Comparison of ENCODE assay signal across 10 mouse cellular contexts in genomic region chr2:147321036-147321435, GRCm38 (mm10). TPM values are rescaled to one million over a fixed set of nuclear protein-coding genes. Genes with fewer than 3 reads are reported as not detected.
DNase-seq lines count a peak whose midpoint lies in the region; ATAC-seq and TF ChIP-seq lines count a peak whose summit lies in the region.
"Had no signal": no experiment of that assay in that cellular context is flagged by ENCODE, and none has a peak within 500 bp of the region (broad histone marks: within the 10 kb centered on the region; RNA-seq: fewer than 3 reads in every experiment).

No protein-coding gene starts in this region.

- peak; percentile 14 for DNase-seq in adrenal gland, postnatal 10 days
- no peak for DNase-seq in adrenal gland, adult 18-20 months (ENCODE audit: low spot score in 2 of 2)
- peak; percentile 7 for DNase-seq in liver
- DNase-seq in liver, embryonic 11.5 days (ENCODE audit: low spot score), result no peak
- DNase-seq in embryonic facial prominence, embryonic 11.5 days (ENCODE audit: low spot score), result peak; percentile 73
- peak; percentile 37 for DNase-seq in liver, postnatal 0 days
- no peak for DNase-seq in ovary, postnatal 10 days (ENCODE audit: low spot score)
- no peak for DNase-seq in gastrocnemius, postnatal 14 days

- H3K4me2 ChIP-seq in liver, embryonic 11.5 days, result no peak overlapping the region
- H3K4me2 ChIP-seq in embryonic facial prominence, embryonic 11.5 days (ENCODE audit: low read depth, low read length), result no peak overlapping the region
- H3K4me2 ChIP-seq in liver, postnatal 0 days (ENCODE audit: low read depth, low read length), result no peak overlapping the region

- WGBS in liver, embryonic 11.5 days, result 16% methylated on average over 9 of the region's 9 CpGs
- WGBS in embryonic facial prominence, embryonic 11.5 days, result 15% methylated on average over 9 of the region's 9 CpGs
- 10% methylated on average over 9 of the region's 9 CpGs for WGBS in liver, postnatal 0 days (ENCODE audit: insufficient replicate concordance)

- no peak overlapping the region for H3K9ac ChIP-seq in liver, embryonic 11.5 days (ENCODE audit: low read depth, low read length)
- H3K9ac ChIP-seq in embryonic facial prominence, embryonic 11.5 days (replicated peaks; ENCODE audit: low read length), result no peak overlapping the region
- no peak overlapping the region for H3K9ac ChIP-seq in liver, postnatal 0 days (replicated peaks)

- no peaks in the 10 kb centered on the region for H3K36me3 ChIP-seq in liver, embryonic 11.5 days (ENCODE audit: control insufficient read depth, insufficient read depth, low read length)
- H3K36me3 ChIP-seq in embryonic facial prominence, embryonic 11.5 days (replicated peaks; ENCODE audit: control insufficient read depth, insufficient read depth, low read depth, low read length), result no peaks in the 10 kb centered on the region
- no peaks in the 10 kb centered on the region for H3K36me3 ChIP-seq in liver, postnatal 0 days (replicated peaks; ENCODE audit: insufficient read depth, low read length)

- TF ChIP-seq EP300 in liver, postnatal 0 days (IDR thresholded peaks at IDR 0.05; ENCODE audit: low read depth), result no peak

- H3K27me3 ChIP-seq in liver, embryonic 11.5 days (replicated peaks; ENCODE audit: control insufficient read depth, insufficient read depth, low read length), result 0 out of 2 replicates have a peak, but pooled peaks cover 5% of the 10 kb centered on the region
- no peaks in the 10 kb centered on the region; the same call in 1 of the 2 replicates for H3K27me3 ChIP-seq in embryonic facial prominence, embryonic 11.5 days (ENCODE audit: control insufficient read depth, insufficient read depth, low read length)
- no peaks in the 10 kb centered on the region for H3K27me3 ChIP-seq in liver, postnatal 0 days (ENCODE audit: insufficient read depth, low read length)

- no peak for ATAC-seq in liver, embryonic 11.5 days (replicated peaks; ENCODE audit: low FRiP score)
- no peak for ATAC-seq in embryonic facial prominence, embryonic 11.5 days (replicated peaks; ENCODE audit: insufficient number of reproducible peaks, low FRiP score, low TSS enrichment, low read depth)
- no peak for ATAC-seq in liver, postnatal 0 days

- no peaks in the 10 kb centered on the region for H3K9me3 ChIP-seq in liver, embryonic 11.5 days (ENCODE audit: control insufficient read depth, low read length)
- no peaks in the 10 kb centered on the region for H3K9me3 ChIP-seq in embryonic facial prominence, embryonic 11.5 days (replicated peaks; ENCODE audit: control insufficient read depth, low read length)
- no peaks in the 10 kb centered on the region; the same call in 1 of the 2 replicates for H3K9me3 ChIP-seq in liver, postnatal 0 days (ENCODE audit: low read length)

- no peak overlapping the region for H3K4me3 ChIP-seq in liver, embryonic 11.5 days (ENCODE audit: low read depth, low read length)
- no peak overlapping the region for H3K4me3 ChIP-seq in embryonic facial prominence, embryonic 11.5 days (ENCODE audit: low read depth, low read length)
- no peak overlapping the region for H3K4me3 ChIP-seq in liver, postnatal 0 days (ENCODE audit: low read depth, low read length)

- intact Hi-C loops in gastrocnemius, postnatal 14 days (cut with DNase I; ENCODE audit: low total_unique reads), result no loop called here

- TF ChIP-seq CTCF in liver, postnatal 0 days (IDR thresholded peaks at IDR 0.05; ENCODE audit: low read depth), result peak; percentile 61

- H3K4me1 ChIP-seq in liver, embryonic 11.5 days (replicated peaks; ENCODE audit: control insufficient read depth, insufficient read depth, low read length), result no peaks in the 10 kb centered on the region
- H3K4me1 ChIP-seq in embryonic facial prominence, embryonic 11.5 days (ENCODE audit: control insufficient read depth, insufficient read depth, low read length), result no peaks in the 10 kb centered on the region
- H3K4me1 ChIP-seq in liver, postnatal 0 days (ENCODE audit: insufficient read depth), result no peaks in the 10 kb centered on the region

- H3K27ac ChIP-seq in liver, embryonic 11.5 days (ENCODE audit: low read depth, low read length), result no peak overlapping the region
- H3K27ac ChIP-seq in embryonic facial prominence, embryonic 11.5 days (replicated peaks; ENCODE audit: low read depth, low read length), result no peak overlapping the region
- H3K27ac ChIP-seq in liver, postnatal 0 days (ENCODE audit: low read depth), result no peak overlapping the region

RNA-seq across cellular contexts. Expression of gene Pax1, which starts 40.7 kb away (rescaled TPM):
- not detected for total RNA-seq in adrenal gland, postnatal 10 days (2021)
- under 1 TPM in 1 of 2 experiments, not detected in 1; 0.20 TPM for total RNA-seq in adrenal gland, adult 18-20 months (2021)
- polyA plus RNA-seq in liver, embryonic 11.5 days (2014; fragmentation: Nextera tagmentation; extraction: Ambion mirVana), result 0.40 TPM in 1 of 2 replicates, not detected in the other
- polyA plus RNA-seq in embryonic facial prominence, embryonic 11.5 days (2014; fragmentation: Nextera tagmentation; extraction: Ambion mirVana), result 6.5 and 9.1 TPM in 2 replicates
- 0.04 TPM in 1 of 2 replicates, not detected in the other for polyA plus RNA-seq in liver, postnatal 0 days (2015; fragmentation: Nextera tagmentation; extraction: Ambion mirVana)
- total RNA-seq in gastrocnemius, postnatal 14 days (2021), result under 1 TPM in 1 of 2 experiments, not detected in 1; 0.10 TPM
- total RNA-seq: heart, adult 18-20 months had no signal
- polyA plus RNA-seq: C2C12 had no signal

Comparison
In these comparisons a context has a peak if more than half of its experiments do, and no peak if none do; other contexts are left out.
1. DNase-seq: peak in adrenal gland, postnatal 10 days (single experiment), liver (single experiment), embryonic facial prominence, embryonic 11.5 days (single experiment) and liver, postnatal 0 days (single experiment); none in adrenal gland, adult 18-20 months (0 of 2), liver, embryonic 11.5 days (single experiment), ovary, postnatal 10 days (single experiment) and gastrocnemius, postnatal 14 days (single experiment).